Mouse (Mus musculus): ENCODE results near the gene Dennd1c.
"Not testable (repeated sequence)": the region's sequence is repeated elsewhere in the genome, so short reads cannot be mapped to it uniquely, and the experiment has no call there.

Gene Dennd1c

DNA sequence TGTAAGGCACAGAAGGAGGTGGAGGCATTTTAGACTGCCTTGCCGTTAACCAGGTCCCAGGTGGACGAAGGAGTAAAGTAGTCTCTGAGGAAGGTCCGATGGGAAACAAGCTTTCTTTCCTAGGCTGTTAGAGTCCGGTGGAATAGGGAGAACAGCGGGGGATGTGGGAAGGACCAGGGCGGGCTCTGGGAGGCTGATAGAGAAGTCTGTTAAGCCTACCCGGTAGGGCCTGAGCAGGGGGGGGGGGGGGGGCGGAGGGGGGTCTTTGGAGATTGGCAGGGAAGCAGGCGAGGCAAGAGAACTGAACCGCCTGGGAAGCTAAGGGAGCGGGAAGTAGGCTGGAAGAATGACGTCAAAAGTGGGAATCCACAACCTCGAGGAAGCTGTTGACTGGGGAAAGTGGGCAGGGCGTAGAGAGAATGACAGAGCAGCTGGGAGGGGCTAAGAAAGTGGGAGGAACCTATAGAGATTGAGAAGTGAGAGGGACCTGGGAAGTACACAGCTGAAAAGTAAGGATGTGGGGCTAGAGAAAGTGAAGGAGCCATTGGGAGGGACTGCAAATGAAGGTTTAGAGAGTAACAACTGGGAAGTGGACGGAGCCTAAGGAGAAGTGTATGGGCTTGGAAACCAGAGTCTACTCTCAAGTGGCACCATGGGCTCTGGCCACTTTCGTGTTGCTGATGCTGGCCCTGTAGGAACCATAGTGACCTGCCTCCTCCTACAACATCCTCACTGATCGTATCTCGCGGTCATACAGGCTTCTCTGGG lies 17.7 kb upstream of the Dennd1c start:
- no peak for DNase-seq (ENCODE audit: low spot score)

DNA sequence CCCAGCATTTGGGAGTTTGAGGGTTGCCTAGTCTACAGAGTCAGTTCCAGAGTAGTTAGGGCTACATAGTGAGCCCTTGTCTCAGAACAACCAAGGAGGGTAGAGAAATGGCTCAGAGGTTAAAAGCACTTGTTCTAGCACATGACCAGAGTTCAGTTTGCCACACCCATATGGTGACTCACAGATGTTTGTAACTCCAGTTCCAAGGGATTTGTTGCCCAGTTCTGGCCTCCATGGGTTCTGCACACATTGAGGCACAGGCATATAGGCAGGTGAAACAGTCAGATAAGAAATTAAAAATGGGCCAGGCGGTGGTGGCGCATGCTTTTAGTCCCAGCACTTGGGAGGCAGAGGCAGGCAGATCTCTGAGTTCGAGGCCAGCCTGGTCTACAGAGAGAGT lies 15.9 kb upstream of the Dennd1c start:
- DNase-seq (ENCODE audit: low spot score) = no peak

- peak; percentile 89 for DNase-seq (ENCODE audit: low spot score)
Measured at GRCm38 (mm10) chr17:57087049-57087832, 8.9 kb upstream of the Dennd1c start, which contains the start of gene Tubb4a. Gene Tubb4a, minus strand, starts transcription at chr17:57087782.

- peak; percentile 42 for DNase-seq (ENCODE audit: low spot score)
Measured at GRCm38 (mm10) chr17:57085970-57086757, 7.8 kb upstream of the Dennd1c start.

DNA sequence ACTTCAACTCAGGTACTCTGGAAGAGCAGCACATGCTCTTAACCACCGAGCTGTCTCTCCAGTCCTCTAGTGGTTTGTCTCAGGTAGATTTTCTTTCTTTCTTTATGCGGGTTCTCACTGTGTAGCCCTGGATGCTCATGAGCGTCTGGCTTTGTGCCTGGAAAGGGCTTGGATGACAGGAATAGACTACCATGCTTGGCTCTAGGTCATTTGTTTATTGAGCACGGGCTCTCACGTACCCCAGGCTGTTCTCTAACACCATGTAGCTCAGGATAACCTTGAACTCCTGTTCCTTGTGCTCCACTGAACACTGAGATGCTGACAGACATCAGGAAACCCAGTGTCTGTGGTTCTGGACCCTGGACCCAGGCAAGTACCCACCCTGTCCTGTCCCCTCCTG lies 4.2 kb upstream of the Dennd1c start:
- DNase-seq (ENCODE audit: low spot score) = no peak

DNA sequence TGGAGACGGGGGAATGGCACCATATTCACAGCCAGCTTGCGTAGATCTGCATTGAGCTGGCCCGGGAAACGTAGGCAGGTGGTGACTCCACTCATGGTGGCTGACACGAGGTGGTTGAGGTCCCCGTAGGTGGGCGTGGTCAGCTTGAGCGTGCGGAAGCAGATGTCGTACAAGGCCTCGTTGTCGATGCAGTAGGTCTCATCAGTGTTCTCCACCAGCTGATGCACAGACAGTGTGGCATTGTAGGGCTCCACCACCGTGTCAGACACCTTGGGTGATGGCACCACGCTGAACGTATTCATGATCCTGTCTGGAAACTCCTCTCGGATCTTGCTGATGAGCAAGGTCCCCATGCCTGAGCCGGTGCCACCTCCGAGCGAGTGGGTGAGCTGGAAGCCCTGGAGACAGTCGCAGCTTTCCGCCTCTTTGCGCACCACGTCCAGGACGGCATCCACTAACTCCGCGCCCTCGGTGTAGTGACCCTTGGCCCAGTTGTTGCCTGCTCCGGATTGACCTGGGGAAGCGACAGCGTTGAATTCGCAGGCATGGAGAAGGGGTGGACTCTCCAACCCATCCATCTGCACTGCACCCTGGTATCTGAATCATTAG lies 3.0 kb upstream of the Dennd1c start:
- no peak for DNase-seq (ENCODE audit: low spot score)

- DNase-seq (ENCODE audit: low spot score) = no peak
Measured at GRCm38 (mm10) chr17:57079919-57080318, 1.6 kb upstream of the Dennd1c start.

- DNase-seq (ENCODE audit: low spot score) = no peak
Measured at GRCm38 (mm10) chr17:57076916-57077315, 1.4 kb downstream of the Dennd1c start.

DNA sequence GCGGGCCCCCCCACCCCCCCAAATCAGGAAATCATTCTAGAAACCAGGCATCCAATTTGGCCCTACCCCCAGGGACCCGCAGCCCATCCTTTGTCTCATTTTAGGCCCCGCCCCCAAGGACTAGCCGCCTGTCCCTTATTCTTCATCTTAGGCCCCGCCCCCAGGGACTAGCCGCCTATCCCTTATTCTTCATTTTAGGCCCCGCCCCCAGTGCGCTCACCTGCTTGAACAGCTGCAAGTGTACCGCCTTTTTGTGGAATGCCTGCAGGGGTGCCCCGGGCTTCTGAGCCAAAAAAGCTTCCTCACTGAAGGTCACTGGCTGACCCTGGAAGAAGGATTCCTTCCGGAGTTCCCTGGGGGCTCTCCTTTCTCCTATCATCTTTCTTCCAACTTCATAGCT lies 7.6 kb downstream of the Dennd1c start:
- DNase-seq (ENCODE audit: low spot score) = no peak

DNA sequence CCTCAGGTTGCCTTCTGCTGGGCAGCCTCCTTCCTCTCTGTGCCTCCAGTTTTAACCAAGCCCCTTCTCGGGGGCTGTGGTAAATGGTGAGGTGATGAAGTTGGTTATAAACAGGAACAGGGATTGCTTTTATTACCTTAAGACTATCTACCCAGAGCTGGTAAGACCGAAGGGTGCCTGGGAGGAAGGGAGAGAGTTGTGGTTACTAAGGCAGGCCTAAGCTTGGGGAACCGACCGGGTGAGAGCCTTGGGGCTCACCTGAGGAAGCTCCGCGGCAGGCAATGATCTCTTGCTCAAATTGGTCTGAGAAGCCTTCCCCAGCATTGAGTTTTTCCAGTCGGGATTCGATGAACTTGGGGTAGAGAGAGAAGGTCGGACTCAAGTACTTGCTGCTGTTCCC lies 8.0 kb downstream of the Dennd1c start:
- no peak for DNase-seq (ENCODE audit: low spot score)

- no peak for DNase-seq (ENCODE audit: low spot score)
Measured at GRCm38 (mm10) chr17:57066908-57067307, 11.4 kb downstream of the Dennd1c start.

GRCm38 (mm10) chr17:57063031-57063430 lies 15.3 kb downstream of the Dennd1c start:
- DNase-seq (ENCODE audit: low spot score) = no peak

- DNase-seq (ENCODE audit: low spot score) = no peak
Measured at GRCm38 (mm10) chr17:57062548-57062947, 15.8 kb downstream of the Dennd1c start.

GRCm38 (mm10) chr17:57062011-57062521 lies 16.2 kb downstream of the Dennd1c start:
- no peak for DNase-seq (ENCODE audit: low spot score)

DNA sequence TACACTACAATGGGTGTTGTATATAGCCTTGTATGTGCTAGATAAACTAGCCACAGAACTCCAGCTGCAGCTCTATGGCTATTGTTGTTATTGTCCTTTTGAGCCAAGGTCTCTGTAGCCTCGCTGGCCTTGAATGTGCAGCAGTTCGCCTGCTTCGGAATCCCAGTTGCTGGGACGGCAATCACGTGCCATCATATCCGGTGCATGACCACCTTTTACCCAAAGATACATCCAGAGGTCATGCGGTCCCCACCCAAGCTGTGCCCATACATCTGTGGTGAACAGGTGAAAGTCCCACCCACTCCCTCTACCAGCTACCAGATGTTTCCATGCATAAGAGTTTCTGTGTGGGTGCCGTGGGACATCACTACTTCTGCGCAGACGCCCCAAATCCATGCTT lies 17.2 kb downstream of the Dennd1c start:
- DNase-seq (ENCODE audit: low spot score) = no peak

DNA sequence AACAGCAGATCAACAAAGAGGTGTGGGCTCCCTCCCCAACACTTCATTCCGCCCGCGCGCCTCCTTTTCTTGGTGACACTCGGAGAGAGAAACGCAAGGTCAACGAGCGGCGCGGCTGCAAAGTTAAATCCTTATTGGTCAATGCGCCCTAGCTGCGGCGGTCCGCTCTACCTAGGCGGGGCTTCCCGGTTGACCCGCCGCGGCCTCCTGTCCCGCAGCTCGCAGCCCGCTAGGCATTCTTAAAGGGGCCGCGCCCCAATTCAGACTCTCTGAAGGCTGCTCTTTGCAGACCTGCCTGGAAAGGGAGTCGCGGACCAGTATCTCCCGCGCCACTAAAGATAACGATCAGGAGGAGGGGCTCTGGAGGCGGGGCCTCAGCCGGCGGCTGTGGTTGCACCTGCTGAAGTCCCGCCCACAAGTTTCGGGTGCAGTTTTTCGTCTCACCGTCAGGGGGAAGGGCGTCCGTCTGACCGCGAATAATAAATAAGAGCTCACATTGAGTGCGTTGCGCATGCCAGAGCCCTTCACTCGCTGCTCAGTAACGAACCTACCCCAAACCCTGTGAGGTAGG lies 18.0 kb downstream of the Dennd1c start:
- DNase-seq (ENCODE audit: low spot score) = peak; percentile 96

- peak; percentile 79 for DNase-seq (ENCODE audit: low spot score)
Measured at GRCm38 (mm10) chr17:57059486-57059977, 18.8 kb downstream of the Dennd1c start, which contains the start of gene Slc25a23. Gene Slc25a23, minus strand, starts transcription at chr17:57059863.

DNA sequence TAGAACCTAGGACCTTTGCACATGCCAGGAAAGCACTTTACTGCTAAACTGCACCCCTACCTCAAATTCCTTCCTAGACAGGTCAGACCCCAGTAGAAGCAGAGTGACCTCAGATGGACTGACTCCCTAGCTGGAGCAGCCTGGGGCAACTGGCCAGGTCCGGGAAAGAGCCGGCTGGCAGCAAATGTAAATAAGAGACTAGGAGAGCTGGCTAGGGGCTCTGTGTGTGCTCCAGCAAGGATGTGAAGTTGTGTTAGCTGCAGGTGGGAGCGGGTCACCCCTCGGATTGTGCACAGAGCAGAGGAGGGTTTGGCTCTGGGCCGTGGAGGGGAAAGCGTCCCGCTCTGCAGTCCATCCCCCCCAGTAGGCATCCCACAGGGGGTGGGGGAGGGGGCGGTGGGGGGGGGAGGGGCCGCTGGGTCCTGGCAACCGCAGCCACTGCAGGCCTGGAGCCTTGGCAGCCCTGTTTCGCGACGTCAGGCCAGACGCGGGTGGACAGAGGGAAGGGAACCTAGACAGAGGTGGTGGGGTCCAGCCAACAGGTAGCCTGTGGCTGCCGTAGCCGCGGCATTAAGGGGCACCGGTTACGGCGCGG lies 19.3 kb downstream of the Dennd1c start, which contains the start of gene Crb3:
Gene Crb3, plus strand, starts transcription at position 215 of the 595 bp plus-strand sequence.
- no peak for DNase-seq (ENCODE audit: low spot score)

DNA sequence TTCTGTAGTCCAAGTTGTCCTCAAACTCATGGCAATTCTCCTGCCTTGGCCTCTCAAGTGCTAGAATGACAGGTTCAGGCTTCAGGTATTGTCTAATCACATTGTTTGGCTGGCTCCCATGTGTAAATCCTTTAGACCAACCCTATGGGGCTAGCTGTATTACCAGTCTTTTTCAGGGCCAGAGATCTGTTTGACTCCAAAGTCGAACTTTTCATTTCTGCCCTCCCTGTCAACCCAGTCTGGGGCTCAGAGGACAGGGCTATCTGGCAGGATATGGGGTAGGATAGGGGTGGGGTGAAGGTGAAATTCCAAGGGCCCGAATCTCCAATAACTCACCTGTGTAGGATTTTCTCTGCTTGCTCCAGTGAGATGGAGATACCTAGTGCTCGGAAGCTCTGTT lies 22.1 kb downstream of the Dennd1c start:
- no peak for DNase-seq (ENCODE audit: low spot score)

DNA sequence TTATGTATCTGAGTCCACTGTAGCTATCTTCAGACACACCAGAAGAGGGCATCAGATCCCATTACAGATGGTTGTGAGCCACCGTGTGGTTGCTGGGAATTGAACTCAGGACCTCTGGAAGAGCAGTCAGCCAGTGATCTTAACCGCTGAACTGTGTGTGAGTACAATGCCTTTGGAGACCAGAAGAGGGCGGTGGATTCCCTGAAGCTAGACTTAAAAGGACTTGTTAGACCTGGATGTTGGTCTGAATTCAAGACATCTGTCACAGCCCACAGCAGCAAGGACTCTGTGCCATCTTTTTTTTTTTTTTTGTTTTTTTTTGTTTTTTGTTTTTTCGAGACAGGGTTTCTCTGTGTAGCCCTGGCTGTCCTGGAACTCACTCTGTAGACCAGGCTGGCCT lies 26.6 kb downstream of the Dennd1c start:
- not testable (repeated sequence) for DNase-seq (ENCODE audit: low spot score)

- no peak for DNase-seq (ENCODE audit: low spot score)
Measured at GRCm38 (mm10) chr17:57048816-57049215, 29.5 kb downstream of the Dennd1c start.

Data from layer of hippocampus, adult 11-12 months (tissue).